Mouse (Mus musculus) small intestine, adult 2 months (tissue): ENCODE results near the gene Fsd1. TPM values are rescaled to one million over a fixed set of nuclear protein-coding genes. Genes with fewer than 3 reads are reported as not detected.

ENCODE experiments used
- H3K27ac ChIP-seq: fragments of 200-500 bp; 2 replicates; pipeline ENCODE4 v1.5.1; 2012; ENCODE audit warnings: low read depth, low read length, control low read depth, inconsistent platforms; ENCODE audit not compliant: insufficient read depth
- H3K27me3 ChIP-seq: fragments of 200-500 bp; 2 replicates; pipeline ENCODE4 v1.6.1; 2012; ENCODE audit warnings: mild to moderate bottlenecking, moderate library complexity, low read length, inconsistent platforms; ENCODE audit not compliant: control insufficient read depth, insufficient read depth
- H3K36me3 ChIP-seq: fragments of 200-500 bp; 2 replicates; pipeline ENCODE4 v1.6.1; 2012; ENCODE audit warnings: mild to moderate bottlenecking, low read length, control low read depth, inconsistent platforms; ENCODE audit not compliant: control insufficient read depth, insufficient read depth
- H3K4me1 ChIP-seq: fragments of 200-500 bp; 2 replicates; pipeline ENCODE4 v1.6.1; 2012; ENCODE audit warnings: low read length, inconsistent platforms, mixed read lengths; ENCODE audit not compliant: control insufficient read depth, insufficient read depth, insufficient read length
- H3K4me3 ChIP-seq: fragments of 200-500 bp; 2 replicates; pipeline ENCODE4 v1.5.1; 2012; ENCODE audit warnings: low read depth, mild to moderate bottlenecking, control low read depth, inconsistent platforms, low read length, moderate library complexity
- CTCF ChIP-seq: fragments of 200-500 bp; IDR thresholded peaks from 2 replicates; pipeline ENCODE4 v1.5.1; 2012; ENCODE audit warnings: low read depth, mild to moderate bottlenecking, control low read depth, inconsistent platforms, low read length, moderate library complexity, mixed read lengths; ENCODE audit not compliant: insufficient replicate concordance, insufficient read length; ENCODE audit errors: extremely low read depth
- POLR2A ChIP-seq: fragments of 200-500 bp; IDR thresholded peaks from 2 replicates; pipeline ENCODE4 v1.6.1; 2012; ENCODE audit warnings: low read depth, mild to moderate bottlenecking, control low read depth, inconsistent platforms, low read length, moderate library complexity
- WGBS: fragments of 180-500 bp; shearing (Covaris S2); methylation state at CpG from one replicate; pipeline ENCODE4 v1.1.7; 2018; 5-methylcytosine and 5-hydroxymethylcytosine counted together
- polyA plus RNA-seq: library from polyadenylated mRNA; depleted of rRNA; stranded (reverse); fragments of >200 nt; gene quantifications from 2 replicates; pipeline ENCODE4 v1.2.3, GENCODE M21; 2012; rRNA removed

The Fsd1 gene
- polyA plus RNA-seq, 1 experiment, result 3.2 TPM

- H3K4me3 ChIP-seq, result no peak overlapping the region
- no peak for TF ChIP-seq CTCF
- no peak for TF ChIP-seq POLR2A
- no peaks in the 10 kb centered on the region for H3K27me3 ChIP-seq
- peaks cover 7% of the 10 kb centered on the region; the same call in 1 of the 2 replicates for H3K4me1 ChIP-seq
- WGBS, result 62% methylated on average over 4 of the region's 4 CpGs
- no peak overlapping the region for H3K27ac ChIP-seq
- peaks cover 5% of the 10 kb centered on the region; the same call in 1 of the 2 replicates for H3K36me3 ChIP-seq
Observed at GRCm38 (mm10) chr17:56039345-56039744, 53.0 kb downstream of the Fsd1 start.

- TF ChIP-seq CTCF (no peak), POLR2A (peak; percentile 39; the same call in 1 of the 2 replicates)
- no peaks in the 10 kb centered on the region for H3K27me3 ChIP-seq
- no peak within 1 kb of the TSS; the same call in 1 of the 2 replicates for H3K27ac ChIP-seq
- WGBS, result under 1% methylated on average over 68 of the region's 68 CpGs
- peak within 1 kb of the TSS; percentile 80 for H3K4me3 ChIP-seq
- H3K4me1 ChIP-seq, result peaks cover 2% of the 10 kb centered on the region; the same call in 1 of the 2 replicates
- H3K36me3 ChIP-seq, result peaks cover 2% of the 10 kb centered on the region; the same call in 1 of the 2 replicates
Observed at GRCm38 (mm10) chr17:56040030-56040856, 53.9 kb downstream of the Fsd1 start, which contains the start of gene Chaf1a. TSS of gene Chaf1a (plus strand) at chr17:56040439.

GRCm38 (mm10) chr17:56040857-56041163, 54.5 kb downstream of the Fsd1 start:
- TF ChIP-seq CTCF, result no peak
- TF ChIP-seq POLR2A, result no peak
- Histone ChIP-seq H3K36me3 (peaks cover 2% of the 10 kb centered on the region; the same call in 1 of the 2 replicates), H3K27ac (no peak overlapping the region), H3K27me3 (no peaks in the 10 kb centered on the region), H3K4me1 (peaks cover 2% of the 10 kb centered on the region; the same call in 1 of the 2 replicates), H3K4me3 (peak overlapping the region; percentile 80)
- WGBS, result 1% methylated on average over 12 of the region's 12 CpGs

Other genes starting within 250 kb of the Fsd1 start
- gene Adgre4, start 236.5 kb upstream of the Fsd1 start, polyA plus RNA-seq, result 0.48 and 0.52 TPM in 2 replicates
- not detected in 2 replicates for gene Zfp119a, start 107.6 kb upstream of the Fsd1 start, polyA plus RNA-seq
- gene Zfp959, start 94.4 kb upstream of the Fsd1 start, polyA plus RNA-seq, result 0.27 TPM in 1 of 2 replicates, not detected in the other
- 0.09 TPM in 1 of 2 replicates, not detected in the other for gene Zfp119b, start 37.0 kb upstream of the Fsd1 start, polyA plus RNA-seq
- gene Ebi3, start 33.9 kb upstream of the Fsd1 start, polyA plus RNA-seq, result 4.9 and 7.5 TPM in 2 replicates
- 3.4 and 7.9 TPM in 2 replicates for gene Yju2, start 27.4 kb upstream of the Fsd1 start, polyA plus RNA-seq
- gene Shd, start 16.0 kb upstream of the Fsd1 start, polyA plus RNA-seq, result 1.1 and 3.4 TPM in 2 replicates
- 87.8 and 224 TPM in 2 replicates for gene Stap2, start 19.1 kb downstream of the Fsd1 start, polyA plus RNA-seq
- 129 and 424 TPM in 2 replicates for gene Mpnd, start 19.2 kb downstream of the Fsd1 start, polyA plus RNA-seq
- gene Sh3gl1, start 50.1 kb downstream of the Fsd1 start, polyA plus RNA-seq, result 41.8 and 78.2 TPM in 2 replicates
- gene Chaf1a, start 53.9 kb downstream of the Fsd1 start, polyA plus RNA-seq, result 1.9 and 4.1 TPM in 2 replicates
- gene Ubxn6, start 88.5 kb downstream of the Fsd1 start, polyA plus RNA-seq, result 27.4 and 57.1 TPM in 2 replicates
- 23.1 and 24.2 TPM in 2 replicates for gene Hdgfl2, start 93.1 kb downstream of the Fsd1 start, polyA plus RNA-seq
- gene Plin4, start 123.3 kb downstream of the Fsd1 start, polyA plus RNA-seq, result 6.2 and 8.9 TPM in 2 replicates
- 0.04 and 0.05 TPM in 2 replicates for gene Plin5, start 131.1 kb downstream of the Fsd1 start, polyA plus RNA-seq
- 10.6 and 28.7 TPM in 2 replicates for gene Lrg1, start 135.5 kb downstream of the Fsd1 start, polyA plus RNA-seq
- gene Sema6b, start 153.8 kb downstream of the Fsd1 start, polyA plus RNA-seq, result 6.4 and 12.2 TPM in 2 replicates
- 4.2 and 10.3 TPM in 2 replicates for gene Tnfaip8l1, start 176.0 kb downstream of the Fsd1 start, polyA plus RNA-seq
- gene Mydgf, start 197.4 kb downstream of the Fsd1 start, polyA plus RNA-seq, result 82.7 and 86.4 TPM in 2 replicates
- gene Dpp9, start 232.4 kb downstream of the Fsd1 start, polyA plus RNA-seq, result 27.4 and 39.4 TPM in 2 replicates